Mouse (Mus musculus) granulocyte monocyte progenitor cell, adult 5-6 weeks (primary cell): ENCODE data around the gene Iars. TPM values are rescaled to one million over a fixed set of nuclear protein-coding genes. Genes with fewer than 3 reads are reported as not detected.

Experiments
- ATAC-seq: replicated peaks from 2 replicates; pipeline ENCODE4 v1.8.0; 2016; ENCODE audit warnings: mild to moderate bottlenecking, moderate TSS enrichment, inconsistent platforms; ENCODE audit not compliant: poor library complexity, severe bottlenecking
- total RNA-seq, 2 experiments: library from RNA; stranded (forward) in 1 of 2; stranded (reverse) in 1 of 2; fragments of 200-712, 200-1000 nt in 1 of 2; fragments of >200 nt in 1 of 2; fragmentation: Nextera tagmentation in 1 of 2; gene quantifications; 2 replicates each; pipeline ENCODE4 v1.2.3; 2014 to 2017

Gene Iars
- total RNA-seq (2014; fragmentation: Nextera tagmentation): 72.0 and 84.6 TPM in 2 replicates
- total RNA-seq (2017): 66.2 and 72.0 TPM in 2 replicates

DNA sequence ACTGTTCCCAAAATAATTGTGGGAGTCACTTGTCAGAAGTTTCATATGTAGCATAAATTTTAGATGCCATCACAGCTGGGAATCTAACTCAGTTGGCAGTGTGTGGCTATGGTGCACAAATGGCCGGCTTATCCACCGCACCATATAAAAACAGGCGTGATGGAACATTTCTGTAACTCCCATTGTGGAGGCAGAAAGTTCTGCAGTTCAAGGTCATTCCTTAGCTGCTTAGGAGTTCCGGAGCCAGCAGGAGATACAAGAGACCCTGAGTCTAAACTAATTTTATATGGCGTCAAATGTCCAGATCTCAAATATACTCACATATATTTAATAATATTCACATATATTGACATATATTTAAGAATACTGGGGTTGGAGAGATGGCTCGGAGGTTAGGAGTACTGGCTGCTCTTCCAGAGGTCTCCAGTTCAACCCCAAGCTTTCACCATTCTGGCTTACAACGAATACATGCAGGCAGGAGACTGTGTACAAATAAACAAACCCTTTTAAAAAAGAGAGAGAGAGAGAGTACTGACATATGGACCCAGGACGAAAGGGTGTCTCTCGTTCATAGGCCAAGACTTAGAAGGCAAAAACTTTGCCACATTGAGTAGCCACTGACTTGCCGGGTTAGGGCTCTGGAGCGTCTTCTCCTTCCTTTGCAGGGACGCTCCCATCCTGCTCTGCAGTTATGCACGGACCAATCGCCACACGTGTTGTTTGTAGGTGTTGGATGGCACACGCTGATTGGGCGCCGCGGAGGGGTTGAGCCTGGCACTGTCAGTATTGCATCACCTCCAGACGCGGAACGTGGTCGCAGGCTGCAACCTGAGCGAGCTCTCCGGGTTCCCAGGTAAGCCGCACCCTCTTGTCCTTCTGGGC, at the start of gene Iars:
Gene Iars, plus strand, starts transcription at position 750 of the 882 bp plus-strand sequence.
- peak; percentile 99 for ATAC-seq

- ATAC-seq: no peak
Measured at GRCm38 (mm10) chr13:49639965-49640364, 41.9 kb upstream of the Iars start.

GRCm38 (mm10) chr13:49642650-49643049, 39.2 kb upstream of the Iars start:
- no peak for ATAC-seq

- no peak for ATAC-seq
Measured at GRCm38 (mm10) chr13:49643669-49644362, 38.1 kb upstream of the Iars start.

DNA sequence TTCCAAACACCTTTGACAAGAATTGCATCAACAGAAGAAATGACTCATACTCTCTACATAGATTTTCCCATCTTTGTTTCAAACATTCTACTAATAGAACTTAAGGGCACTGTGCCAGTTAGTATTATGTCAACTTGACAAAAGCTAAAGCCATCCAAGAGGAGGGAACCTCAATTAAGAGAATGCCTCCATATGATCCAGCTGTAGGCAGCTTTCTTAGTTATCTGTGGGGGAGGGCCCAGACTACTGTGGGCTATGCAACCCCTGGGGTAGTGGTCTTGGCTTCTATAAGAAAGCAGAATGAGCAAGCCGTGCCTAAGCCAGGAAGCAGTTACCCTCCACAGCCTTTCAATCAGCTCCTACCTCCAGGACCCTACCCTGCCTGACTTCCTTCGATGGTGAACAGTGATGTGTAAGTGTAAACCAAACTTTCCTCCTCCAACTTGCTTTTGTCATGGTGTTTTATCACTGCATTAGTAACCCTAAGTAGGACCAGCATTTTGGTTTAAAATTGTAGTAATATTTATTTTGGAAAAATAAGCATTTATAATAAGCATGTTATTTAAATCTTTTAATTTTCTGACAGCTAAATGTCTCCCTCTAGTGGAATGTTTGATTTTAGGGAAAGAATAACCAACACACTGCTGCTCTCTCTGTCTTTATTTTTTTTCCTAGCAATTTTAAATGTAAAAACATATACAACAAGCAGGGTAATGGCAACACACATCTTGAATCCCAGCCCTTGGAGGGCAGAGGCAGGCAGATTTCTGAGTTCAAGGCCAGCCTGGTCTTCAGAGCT, 37.0 kb upstream of the Iars start:
- ATAC-seq: no peak

DNA sequence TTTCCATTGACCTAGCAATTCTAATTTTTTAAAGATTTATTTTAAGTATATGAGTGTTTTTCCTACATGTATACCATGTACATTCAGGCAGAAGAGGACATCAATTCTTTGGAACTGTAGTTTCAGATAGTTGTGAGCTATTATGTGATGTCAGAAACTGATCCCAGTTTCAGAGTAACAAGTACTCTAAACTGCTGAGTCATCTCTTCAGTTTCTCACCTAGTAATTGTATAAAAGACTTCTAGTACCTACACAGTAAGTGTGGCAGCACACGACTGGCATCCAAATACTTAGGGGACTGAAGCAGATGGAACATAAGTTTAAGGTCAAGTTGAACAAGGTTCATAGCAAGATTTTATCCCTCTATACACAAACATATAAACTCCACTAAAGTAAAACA, 35.9 kb upstream of the Iars start:
- ATAC-seq: no peak

GRCm38 (mm10) chr13:49651136-49651535, 30.8 kb upstream of the Iars start:
- no peak for ATAC-seq

GRCm38 (mm10) chr13:49651781-49652351, 30.0 kb upstream of the Iars start:
- no peak for ATAC-seq

- ATAC-seq: peak; percentile 96
Measured at GRCm38 (mm10) chr13:49652481-49653179, 29.3 kb upstream of the Iars start, which contains the start of the genes Cenpp and Nol8. Gene Cenpp, minus strand, starts transcription at chr13:49652785. Gene Nol8, plus strand, starts transcription at chr13:49653078.

DNA sequence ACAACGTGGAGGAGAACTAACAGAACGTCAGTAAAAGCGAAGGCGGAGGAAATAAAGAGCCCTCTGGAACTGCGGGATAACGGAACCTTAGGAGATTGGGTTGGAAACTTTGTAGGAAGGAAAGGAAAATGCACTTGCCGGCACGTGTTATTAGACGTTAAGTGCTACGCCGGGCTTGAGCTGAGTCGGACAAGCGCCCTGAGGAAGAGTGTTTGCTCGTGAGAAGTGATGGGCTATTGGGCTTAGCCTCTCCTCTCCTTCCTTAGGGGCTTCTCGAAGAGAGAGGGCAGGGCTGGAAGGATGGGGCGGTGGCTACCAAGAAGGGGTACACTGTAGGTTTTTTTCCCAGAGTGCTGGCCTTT, 28.7 kb upstream of the Iars start:
- peak; percentile 43 for ATAC-seq

DNA sequence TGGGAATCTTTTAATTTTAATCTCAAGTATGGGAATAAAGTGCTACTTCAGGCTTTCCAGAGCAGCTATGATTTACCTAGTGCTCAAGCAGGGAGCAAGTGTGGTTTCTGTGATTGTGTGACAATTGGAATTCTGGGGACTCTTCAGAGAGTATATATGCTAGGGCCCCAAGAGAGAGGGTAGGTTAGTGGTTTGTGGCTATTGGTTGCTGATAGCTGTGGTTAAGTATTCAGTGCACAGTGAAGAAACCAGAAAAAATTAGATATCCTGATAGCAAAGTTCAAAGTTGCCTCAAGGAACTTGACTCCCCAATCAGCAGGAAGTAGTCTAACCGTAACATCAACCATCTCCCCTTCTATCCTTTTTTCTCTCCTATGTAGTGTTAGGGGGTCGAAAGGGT, 4.1 kb upstream of the Iars start:
- ATAC-seq: no peak

DNA sequence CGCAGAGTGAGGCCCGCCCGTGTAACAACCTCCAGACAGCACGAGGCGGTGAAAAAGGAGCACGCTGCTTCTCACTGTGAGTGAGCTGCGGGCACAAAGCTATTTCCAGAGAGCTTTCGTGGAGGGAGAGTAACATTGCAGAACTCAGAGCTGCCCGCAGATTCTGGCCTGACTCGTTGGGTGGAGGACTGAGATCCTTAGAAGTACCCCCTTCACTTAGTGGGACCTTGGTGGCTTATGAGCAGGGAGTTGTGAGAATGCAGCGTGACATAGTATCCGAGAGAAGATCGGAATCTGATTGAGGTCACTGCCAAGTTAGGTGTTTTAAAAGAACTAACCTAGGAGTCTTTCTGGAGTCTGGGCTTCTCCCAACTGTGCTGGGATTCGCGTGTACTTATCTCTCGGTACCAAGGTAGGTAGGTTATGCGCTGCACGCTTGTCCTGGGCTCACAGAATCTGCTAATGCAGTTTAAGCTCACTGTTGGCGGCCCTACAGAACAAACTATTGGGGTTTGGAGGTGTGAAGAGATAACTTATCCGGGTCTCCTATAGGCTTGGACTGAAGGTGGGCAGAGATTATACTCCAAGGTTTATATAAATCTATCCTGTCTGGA, 440 bp downstream of the Iars start:
- peak; percentile 0; the same call in 1 of the 2 replicates for ATAC-seq

DNA sequence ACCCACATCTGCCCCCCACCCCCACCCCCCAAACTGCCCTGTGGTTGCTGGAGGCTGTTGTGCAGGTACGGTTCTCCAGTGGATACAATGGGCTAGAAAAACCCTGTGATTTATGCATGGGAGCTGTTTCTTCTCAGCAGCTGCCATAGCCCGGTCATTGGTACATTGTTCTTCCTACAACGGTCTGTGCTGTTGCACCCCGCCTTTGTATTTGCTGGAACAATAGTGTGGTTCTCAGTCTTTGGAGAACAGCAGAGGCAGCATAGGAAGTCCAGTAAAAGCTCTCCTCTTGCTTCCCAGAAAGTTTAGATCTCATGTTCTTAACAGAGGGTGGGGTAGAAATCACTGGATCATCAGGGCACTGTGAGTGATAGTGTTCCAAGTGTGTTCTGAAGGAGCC, 2.4 kb downstream of the Iars start:
- ATAC-seq: no peak

DNA sequence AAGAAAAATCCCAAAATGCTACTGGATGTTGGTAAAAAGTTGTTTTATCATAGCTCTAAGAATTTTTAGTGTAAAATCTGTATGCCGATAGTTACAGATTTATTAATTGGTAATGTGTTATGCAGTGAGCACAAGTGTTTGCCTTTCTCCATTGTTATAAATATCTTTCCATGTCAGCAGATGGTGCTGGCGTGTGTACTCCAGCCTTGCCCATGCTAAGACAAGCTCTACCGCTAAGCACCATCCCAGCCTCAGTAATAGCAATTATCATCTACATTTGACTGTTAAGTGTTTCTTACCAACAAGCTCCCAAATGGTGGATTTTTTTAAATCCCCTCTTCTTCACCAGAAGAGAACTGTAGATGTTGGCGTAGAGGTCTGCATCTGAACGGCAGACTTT, 9.2 kb downstream of the Iars start:
- no peak for ATAC-seq

DNA sequence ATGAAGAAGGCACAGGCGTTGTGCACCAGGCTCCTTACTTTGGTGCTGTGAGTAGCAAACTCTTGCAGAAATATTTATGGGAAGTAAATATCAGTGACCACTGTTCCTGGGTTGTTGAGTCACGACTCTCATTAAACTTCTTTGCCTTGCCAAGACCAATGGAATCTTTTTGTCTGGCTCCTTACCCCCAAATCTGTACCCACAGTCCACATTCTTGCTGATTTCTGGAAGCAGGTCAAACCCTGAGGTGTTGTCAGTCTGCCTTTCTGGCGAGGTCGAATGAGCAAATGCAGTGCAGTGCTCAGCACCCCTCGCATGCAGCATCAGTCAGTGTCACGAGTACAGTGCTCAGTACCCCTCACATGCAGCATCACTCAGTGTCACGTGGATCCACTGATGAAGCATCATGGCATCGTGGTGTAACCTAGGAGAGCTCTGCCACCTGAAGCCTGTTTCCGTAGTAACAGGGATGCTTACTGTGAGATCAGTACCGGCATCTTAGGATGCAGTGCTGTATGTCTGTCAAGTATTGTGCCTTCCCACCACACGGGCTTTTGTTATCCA, 21.4 kb downstream of the Iars start:
- ATAC-seq: no peak

GRCm38 (mm10) chr13:49706032-49706690, 24.3 kb downstream of the Iars start:
- ATAC-seq: no peak

GRCm38 (mm10) chr13:49708311-49708710, 26.4 kb downstream of the Iars start:
- no peak for ATAC-seq

- ATAC-seq: no peak
Measured at GRCm38 (mm10) chr13:49712047-49712721, 30.3 kb downstream of the Iars start.
